Mouse (Mus musculus): ENCODE data around the gene Yaf2.
"Not testable (repeated sequence)": the region's sequence is repeated elsewhere in the genome, so short reads cannot be mapped to it uniquely, and the experiment has no call there.

DNA sequence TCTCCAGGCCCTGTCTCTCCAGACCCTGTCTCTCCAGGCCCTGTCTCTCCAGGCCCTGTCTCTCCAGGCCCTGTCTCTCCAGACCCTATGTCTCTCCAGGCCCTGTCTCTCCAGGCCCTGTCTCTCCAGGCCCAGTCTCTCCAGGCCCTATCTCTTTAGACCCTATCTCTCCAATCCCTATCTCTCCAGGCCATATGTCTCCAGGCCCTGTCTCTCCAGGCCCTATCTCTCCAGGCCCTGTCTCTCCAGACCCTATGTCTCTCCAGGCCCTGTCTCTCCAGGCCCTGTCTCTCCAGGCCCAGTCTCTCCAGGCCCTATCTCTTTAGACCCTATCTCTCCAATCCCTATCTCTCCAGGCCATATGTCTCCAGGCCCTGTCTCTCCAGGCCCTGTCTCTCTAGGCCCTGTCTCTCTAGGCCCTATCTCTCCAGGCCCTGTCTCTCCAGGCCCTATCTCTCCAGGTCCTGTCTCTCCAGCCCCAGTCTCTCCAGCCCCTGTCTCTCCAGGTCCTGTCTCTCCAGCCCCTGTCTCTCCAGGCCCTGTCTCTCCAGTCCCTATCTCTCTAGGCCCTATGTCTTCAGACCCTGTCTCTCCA lies 35.9 kb upstream of the Yaf2 start:
- peak; percentile 75 for TF ChIP-seq EP300 (IDR thresholded peaks at IDR 0.05; ENCODE audit: low read depth)
- TF ChIP-seq CTCF (IDR thresholded peaks at IDR 0.05; ENCODE audit: low read depth), result not testable (repeated sequence)

All from liver, embryonic 14.5 days (tissue).